Mouse (Mus musculus) liver, embryonic 16.5 days (tissue): ENCODE results near the gene Cd300lg. TPM values are rescaled to one million over a fixed set of nuclear protein-coding genes. Genes with fewer than 3 reads are reported as not detected.

ENCODE experiments used
- ATAC-seq: fragments of 200-750 bp; cut with Nextera tagmentation; 2 replicates; pipeline ENCODE4 v1.8.0; 2017; ENCODE audit warnings: low read depth, mild to moderate bottlenecking, moderate number of reproducible peaks, moderate library complexity
- H3K27ac ChIP-seq: fragments of 300-500 bp; sonication (generic); 2 replicates; pipeline ENCODE4 v1.5.1; 2014; ENCODE audit warnings: mild to moderate bottlenecking, low read length
- H3K27me3 ChIP-seq: fragments of 300-500 bp; sonication (generic); 2 replicates; pipeline ENCODE4 v1.6.1; 2014; ENCODE audit warnings: low read depth, low read length, mixed read lengths; ENCODE audit not compliant: control insufficient read depth, insufficient read depth
- H3K36me3 ChIP-seq: fragments of 300-500 bp; sonication (generic); 2 replicates; pipeline ENCODE4 v1.6.1; 2014; ENCODE audit warnings: mild to moderate bottlenecking; ENCODE audit not compliant: control insufficient read depth, insufficient read depth
- H3K4me1 ChIP-seq: fragments of 300-500 bp; sonication (generic); 2 replicates; pipeline ENCODE4 v1.6.1; 2014; ENCODE audit warnings: low read depth, low read length, mixed read lengths; ENCODE audit not compliant: control insufficient read depth
- H3K4me2 ChIP-seq: fragments of 300-500 bp; sonication (generic); 2 replicates; pipeline ENCODE4 v1.6.1; 2014; ENCODE audit warnings: low read depth, low read length, mixed read lengths
- H3K4me3 ChIP-seq: fragments of 300-500 bp; sonication (generic); 2 replicates; pipeline ENCODE4 v1.5.1; 2014; ENCODE audit warnings: low read depth, mild to moderate bottlenecking, low read length
- H3K9ac ChIP-seq: fragments of 300-500 bp; sonication (generic); 2 replicates; pipeline ENCODE4 v1.6.1; 2014; ENCODE audit warnings: low read depth, low read length
- H3K9me3 ChIP-seq: fragments of 300-500 bp; sonication (generic); replicated peaks from 2 replicates; pipeline ENCODE4 v1.6.1; 2016; ENCODE audit warnings: low read length; ENCODE audit not compliant: control insufficient read depth
- WGBS: fragments of 180-500 bp; shearing (Covaris S2); extraction: QIAGEN DNeasy Blood & Tissue Kit; methylation state at CpG from one replicate; pipeline ENCODE4 v1.1.7; 2014; ENCODE audit not compliant: insufficient replicate concordance; 5-methylcytosine and 5-hydroxymethylcytosine counted together
- polyA plus RNA-seq: library from polyadenylated mRNA; unstranded; fragments of >200 nt; fragmentation: Nextera tagmentation; extraction: Ambion mirVana; gene quantifications from 2 replicates; pipeline ENCODE4 v1.2.1, GENCODE M21; 2015

The Cd300lg gene
- polyA plus RNA-seq, 1 experiment from 2014 or later = 0.87 TPM

GRCm38 (mm10) chr11:102021196-102021595 lies 20.1 kb upstream of the Cd300lg start:
- 60% methylated on average over 5 of the region's 5 CpGs for WGBS
- H3K9ac ChIP-seq = no peak overlapping the region
- no peak overlapping the region for H3K4me2 ChIP-seq
- no peak overlapping the region for H3K4me3 ChIP-seq
- peaks cover 15% of the 10 kb centered on the region for H3K27me3 ChIP-seq
- no peaks in the 10 kb centered on the region for H3K36me3 ChIP-seq
- no peaks in the 10 kb centered on the region; the same call in 1 of the 2 replicates for H3K4me1 ChIP-seq
- ATAC-seq = no peak
- no peaks in the 10 kb centered on the region for H3K9me3 ChIP-seq
- no peak overlapping the region for H3K27ac ChIP-seq

- Histone ChIP-seq H3K9me3 (no peaks in the 10 kb centered on the region), H3K36me3 (no peaks in the 10 kb centered on the region), H3K4me2 (no peak overlapping the region), H3K27me3 (peaks cover 37% of the 10 kb centered on the region), H3K27ac (no peak overlapping the region), H3K4me3 (no peak overlapping the region), H3K4me1 (peaks cover 6% of the 10 kb centered on the region), H3K9ac (no peak overlapping the region)
- WGBS = 76% methylated on average over 13 of the region's 13 CpGs
- ATAC-seq = no peak
Measured at GRCm38 (mm10) chr11:102023406-102023805, 17.9 kb upstream of the Cd300lg start.

GRCm38 (mm10) chr11:102024084-102024758 lies 17.1 kb upstream of the Cd300lg start:
- H3K9me3 ChIP-seq = no peaks in the 10 kb centered on the region
- H3K4me1 ChIP-seq = peaks cover 6% of the 10 kb centered on the region
- no peak overlapping the region for H3K4me2 ChIP-seq
- H3K36me3 ChIP-seq = no peaks in the 10 kb centered on the region
- peaks cover 38% of the 10 kb centered on the region for H3K27me3 ChIP-seq
- no peak overlapping the region for H3K9ac ChIP-seq
- 65% methylated on average over 6 of the region's 6 CpGs for WGBS
- no peak for ATAC-seq
- no peak overlapping the region for H3K4me3 ChIP-seq
- no peak overlapping the region for H3K27ac ChIP-seq

- Histone ChIP-seq H3K4me1 (peaks cover 6% of the 10 kb centered on the region), H3K4me3 (no peak overlapping the region), H3K27ac (no peak overlapping the region), H3K4me2 (no peak overlapping the region), H3K27me3 (peaks cover 38% of the 10 kb centered on the region), H3K9ac (no peak overlapping the region), H3K36me3 (no peaks in the 10 kb centered on the region), H3K9me3 (no peaks in the 10 kb centered on the region)
- no peak for ATAC-seq
- WGBS = 71% methylated on average over 4 of the region's 4 CpGs
Measured at GRCm38 (mm10) chr11:102024875-102025274, 16.4 kb upstream of the Cd300lg start.

- H3K9me3 ChIP-seq = no peaks in the 10 kb centered on the region
- peaks cover 6% of the 10 kb centered on the region for H3K4me1 ChIP-seq
- no peak overlapping the region for H3K4me2 ChIP-seq
- no peak for ATAC-seq
- no peak overlapping the region for H3K9ac ChIP-seq
- peaks cover 38% of the 10 kb centered on the region for H3K27me3 ChIP-seq
- no peaks in the 10 kb centered on the region for H3K36me3 ChIP-seq
- H3K27ac ChIP-seq = no peak overlapping the region
- H3K4me3 ChIP-seq = no peak overlapping the region
- 48% methylated on average over 7 of the region's 7 CpGs for WGBS
Measured at GRCm38 (mm10) chr11:102025354-102025753, 16.0 kb upstream of the Cd300lg start.

GRCm38 (mm10) chr11:102025991-102026660 lies 15.2 kb upstream of the Cd300lg start:
- 6% methylated on average over 23 of the region's 23 CpGs for WGBS
- Histone ChIP-seq H3K4me1 (peaks cover 6% of the 10 kb centered on the region), H3K27ac (no peak overlapping the region), H3K4me3 (peak overlapping the region; percentile 60), H3K9me3 (no peaks in the 10 kb centered on the region), H3K36me3 (no peaks in the 10 kb centered on the region), H3K27me3 (peaks cover 38% of the 10 kb centered on the region), H3K9ac (peak overlapping the region; percentile 16; the same call in 1 of the 2 replicates), H3K4me2 (peak overlapping the region; percentile 78)
- ATAC-seq = no peak

GRCm38 (mm10) chr11:102026694-102027360 lies 14.5 kb upstream of the Cd300lg start:
- Histone ChIP-seq H3K4me2 (peak overlapping the region; percentile 78), H3K27ac (no peak overlapping the region), H3K27me3 (peaks cover 38% of the 10 kb centered on the region), H3K9ac (peak overlapping the region; percentile 16; the same call in 1 of the 2 replicates), H3K9me3 (no peaks in the 10 kb centered on the region), H3K4me1 (peaks cover 6% of the 10 kb centered on the region), H3K4me3 (peak overlapping the region; percentile 60), H3K36me3 (no peaks in the 10 kb centered on the region)
- WGBS = under 1% methylated on average over 52 of the region's 73 CpGs
- peak; percentile 73 for ATAC-seq

GRCm38 (mm10) chr11:102027361-102028017 lies 13.8 kb upstream of the Cd300lg start:
- no peak for ATAC-seq
- peaks cover 38% of the 10 kb centered on the region for H3K27me3 ChIP-seq
- peaks cover 6% of the 10 kb centered on the region for H3K4me1 ChIP-seq
- no peaks in the 10 kb centered on the region for H3K9me3 ChIP-seq
- no peaks in the 10 kb centered on the region for H3K36me3 ChIP-seq
- no peak overlapping the region; the same call in 1 of the 2 replicates for H3K4me3 ChIP-seq
- H3K9ac ChIP-seq = no peak overlapping the region
- H3K27ac ChIP-seq = no peak overlapping the region
- WGBS = 11% methylated on average over 12 of the region's 12 CpGs
- peak overlapping the region; percentile 78 for H3K4me2 ChIP-seq
